Mouse (Mus musculus) fat pad, adult 2 months (tissue): ENCODE results near the gene Arnt2.

ENCODE experiments used
- DNase-seq: peaks from one replicate; pipeline ENCODE4 v3.0.0-alpha.2; 2011; ENCODE audit warnings: low read depth, low spot score; ENCODE audit errors: extremely low read depth

Gene Arnt2

DNA sequence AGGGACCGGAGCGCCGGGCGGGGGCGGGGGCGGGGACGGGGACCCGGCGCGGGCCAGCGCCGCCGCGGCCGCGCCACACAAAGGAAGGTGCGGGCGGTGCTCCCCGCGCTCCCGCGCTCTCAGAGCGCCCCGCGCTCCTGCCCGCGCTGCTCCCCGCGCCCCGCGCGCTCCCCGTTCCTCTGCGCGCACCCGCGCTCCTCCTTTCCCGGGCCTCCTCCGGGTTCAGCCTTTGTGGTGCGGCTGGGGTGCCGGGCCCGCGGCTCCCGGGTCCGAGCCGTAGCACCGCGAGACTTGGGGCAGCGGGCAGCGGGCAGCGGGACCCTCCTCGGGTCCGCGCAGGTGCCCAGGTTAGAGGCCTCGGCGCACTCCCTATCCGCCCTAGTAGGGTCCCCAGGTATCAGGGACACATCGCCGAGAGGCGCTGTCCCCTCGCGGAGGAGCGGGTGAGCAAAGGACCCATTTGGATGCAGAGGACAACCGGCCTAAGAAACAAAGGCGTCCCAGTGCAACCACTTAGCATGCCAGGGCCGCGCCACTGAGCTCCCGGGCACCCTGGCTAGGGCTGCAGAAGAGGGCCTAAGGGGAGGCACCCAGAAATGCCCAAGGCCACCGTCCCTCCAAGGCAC, at the start of gene Arnt2:
Gene Arnt2, minus strand, starts transcription at position 281 of the 626 bp plus-strand sequence.
- no peak for DNase-seq

DNA sequence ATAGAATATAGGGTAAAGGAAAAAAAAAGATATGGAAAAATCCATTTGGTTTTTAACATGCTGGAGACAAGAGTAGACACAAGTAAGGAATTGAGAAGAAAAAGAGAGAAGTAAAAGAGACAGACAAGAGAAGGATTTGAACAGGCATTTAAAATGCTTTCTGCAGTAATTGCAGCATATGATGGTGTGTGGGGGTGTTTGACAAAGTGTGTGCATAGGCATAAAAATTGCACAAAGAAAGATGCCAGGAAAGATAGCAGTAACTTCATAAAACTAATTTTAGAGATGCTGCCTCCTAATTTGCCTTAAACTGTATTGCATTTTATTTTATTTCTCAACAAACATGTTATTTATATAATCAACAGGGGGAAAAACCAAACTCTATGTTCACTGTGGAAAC, 41.7 kb upstream of the Arnt2 start:
- no peak for DNase-seq

DNA sequence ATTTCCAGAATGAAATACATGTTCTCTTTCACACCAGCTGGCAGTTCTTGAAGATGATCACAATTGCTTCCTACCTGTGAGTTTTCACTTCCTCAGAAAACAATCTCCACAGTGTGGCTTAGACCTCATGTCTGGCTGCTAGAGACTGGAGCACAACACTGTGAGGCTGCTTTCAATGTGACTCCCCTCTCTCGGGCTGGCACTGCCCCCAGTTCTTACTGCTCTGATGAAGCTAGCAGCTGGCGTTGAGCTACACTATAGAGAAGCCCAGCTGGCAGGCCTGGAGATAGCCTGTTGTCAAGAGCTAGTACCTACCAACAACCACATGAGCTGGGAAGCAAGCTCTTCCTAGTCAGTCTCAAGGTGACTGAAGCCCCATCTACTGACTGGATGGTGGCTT, 39.1 kb upstream of the Arnt2 start:
- no peak for DNase-seq

- DNase-seq, result no peak
These were observed 38.5 kb upstream of the Arnt2 start for GRCm38 (mm10) chr7:84448512-84448911.

- DNase-seq, result no peak
These were observed 37.9 kb upstream of the Arnt2 start for GRCm38 (mm10) chr7:84447740-84448435.

GRCm38 (mm10) chr7:84447060-84447459, 37.1 kb upstream of the Arnt2 start:
- no peak for DNase-seq

DNA sequence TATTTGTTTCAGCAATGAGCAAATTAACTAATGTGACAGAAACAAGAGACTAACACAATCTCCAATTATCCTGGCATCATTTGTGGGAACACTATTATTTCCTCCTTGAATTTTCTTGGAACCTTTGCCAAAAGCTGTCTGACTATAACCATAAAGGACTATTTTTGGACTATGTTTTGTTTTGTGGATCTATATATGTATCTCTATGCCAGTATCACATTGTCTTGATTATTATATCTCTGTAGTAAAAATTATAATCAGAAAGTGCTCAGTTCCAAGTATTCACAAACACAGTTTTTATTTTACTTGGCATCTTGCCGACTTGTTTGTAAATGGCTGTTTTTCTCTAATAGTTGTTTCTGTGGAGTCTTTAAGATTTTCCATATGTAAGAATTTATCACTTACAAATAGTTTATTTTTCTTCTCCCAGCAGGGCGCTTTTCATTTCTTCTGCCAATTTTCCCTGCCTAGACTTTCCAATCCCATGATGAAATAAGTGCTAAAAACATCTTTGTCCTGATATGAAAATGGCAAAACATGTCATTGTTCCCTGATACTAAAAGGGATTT, 32.5 kb upstream of the Arnt2 start:
- no peak for DNase-seq

DNA sequence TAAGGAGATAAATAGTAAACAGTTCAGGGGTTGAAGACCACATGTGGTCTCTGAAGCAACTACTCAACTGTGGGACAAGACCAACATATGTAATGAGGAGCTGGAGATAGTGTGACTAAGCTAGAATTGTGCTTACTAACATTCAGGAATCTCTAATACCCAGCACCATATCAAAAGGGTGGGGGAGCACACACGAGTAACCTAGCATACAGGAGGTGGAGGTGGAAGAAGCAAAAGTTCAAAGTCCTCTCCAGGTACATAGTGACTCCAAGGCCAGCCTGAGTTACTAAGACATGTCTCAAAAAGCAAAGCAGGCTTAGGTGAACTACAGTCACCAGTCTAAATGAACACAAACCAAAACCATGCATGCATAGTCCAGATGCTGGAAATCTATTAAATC, 29.6 kb upstream of the Arnt2 start:
- no peak for DNase-seq

DNA sequence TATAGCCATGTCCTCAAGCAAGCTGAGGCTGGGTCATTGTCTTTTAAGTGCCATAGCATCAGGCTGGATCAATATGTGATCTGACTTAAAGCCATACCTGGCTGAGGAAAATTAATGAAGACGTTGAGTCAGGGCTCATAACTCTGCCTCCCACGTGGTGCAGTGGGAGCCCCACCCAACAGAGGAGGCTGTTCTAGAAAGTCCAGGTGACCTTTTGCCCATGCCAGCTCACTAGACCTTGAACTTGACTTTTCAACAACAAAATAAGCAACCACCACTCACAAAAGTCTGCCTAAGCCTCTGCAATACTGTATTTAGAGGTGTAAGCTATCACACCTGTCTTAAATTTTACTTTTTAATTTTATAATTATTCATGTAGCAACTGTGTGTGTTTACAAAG, 24.9 kb upstream of the Arnt2 start:
- no peak for DNase-seq

DNA sequence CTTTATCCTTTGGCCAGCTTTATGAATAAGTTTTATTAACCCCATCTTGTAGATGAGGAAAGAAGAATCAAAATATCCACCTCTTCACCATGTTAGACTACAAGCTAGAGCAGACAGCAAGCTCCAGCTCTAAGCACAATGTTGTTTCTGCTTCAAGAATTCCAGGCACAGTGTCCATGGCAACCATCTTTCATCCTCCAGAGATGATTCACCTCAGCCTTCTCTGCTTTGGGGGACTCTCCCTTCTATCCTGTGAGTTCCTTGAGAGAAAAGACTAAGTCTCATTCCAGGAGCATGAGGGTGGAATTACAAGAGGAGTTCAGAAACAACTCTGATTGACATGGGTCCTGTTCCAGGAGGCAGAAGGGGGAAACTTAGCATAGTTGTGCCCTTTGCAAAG, 22.2 kb upstream of the Arnt2 start:
- no peak for DNase-seq

- no peak for DNase-seq
These were observed 17.2 kb upstream of the Arnt2 start for GRCm38 (mm10) chr7:84427221-84427620.

DNA sequence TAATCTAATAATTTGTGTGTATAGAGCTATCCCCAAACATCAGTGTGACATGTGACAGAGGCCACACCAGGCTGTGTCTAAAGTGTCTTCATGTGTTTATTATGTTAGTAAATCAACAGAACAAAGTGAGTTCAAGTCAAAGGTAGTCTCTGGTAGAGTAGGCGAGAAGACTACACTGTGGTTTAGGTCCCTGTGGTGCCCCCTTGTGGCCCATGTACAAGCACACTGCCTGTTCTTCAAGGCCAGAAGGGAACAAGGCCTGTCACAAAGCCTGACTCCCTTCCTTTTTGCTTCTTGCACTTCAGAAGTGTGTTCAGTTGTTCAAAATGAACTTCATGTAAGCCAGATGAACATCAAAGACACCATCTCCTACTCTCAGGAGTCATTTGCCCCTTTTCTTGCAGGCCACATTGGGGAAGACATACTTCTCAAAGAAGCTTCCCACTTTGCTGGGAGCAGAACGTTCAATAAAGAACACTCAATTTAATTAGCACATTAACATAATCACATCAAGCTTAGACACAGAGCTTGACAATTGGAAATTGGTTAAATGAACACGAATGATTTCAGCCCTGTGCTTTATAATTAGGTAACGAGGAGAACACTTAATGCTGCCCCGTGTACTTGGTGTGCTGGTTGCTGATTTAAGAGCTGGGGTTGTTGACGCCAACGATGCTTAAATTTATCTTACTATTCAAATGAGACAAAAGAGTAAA, 14.9 kb upstream of the Arnt2 start:
- DNase-seq, result no peak

GRCm38 (mm10) chr7:84421753-84422152, 11.8 kb upstream of the Arnt2 start:
- no peak for DNase-seq

DNA sequence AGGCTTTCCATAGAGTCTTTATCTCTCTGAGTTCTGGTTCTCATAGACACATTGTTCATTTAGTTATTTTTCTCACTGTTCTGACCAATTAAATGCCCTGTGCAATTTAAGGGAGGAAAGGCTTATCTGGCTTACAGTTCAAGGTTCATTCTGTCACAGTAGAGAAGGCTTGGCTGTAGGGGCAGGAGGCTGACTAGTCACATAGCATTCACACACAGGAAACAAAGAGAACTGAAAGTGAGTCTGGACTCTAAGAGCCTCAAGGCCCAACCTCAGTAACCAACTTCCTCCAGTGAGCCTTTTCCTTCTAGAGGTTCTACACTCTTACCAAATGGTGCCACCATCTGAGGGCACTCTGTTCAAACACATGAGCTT, 11.3 kb upstream of the Arnt2 start:
- no peak for DNase-seq

- DNase-seq, result peak; percentile 18
These were observed 10.8 kb upstream of the Arnt2 start for GRCm38 (mm10) chr7:84420581-84421290.

DNA sequence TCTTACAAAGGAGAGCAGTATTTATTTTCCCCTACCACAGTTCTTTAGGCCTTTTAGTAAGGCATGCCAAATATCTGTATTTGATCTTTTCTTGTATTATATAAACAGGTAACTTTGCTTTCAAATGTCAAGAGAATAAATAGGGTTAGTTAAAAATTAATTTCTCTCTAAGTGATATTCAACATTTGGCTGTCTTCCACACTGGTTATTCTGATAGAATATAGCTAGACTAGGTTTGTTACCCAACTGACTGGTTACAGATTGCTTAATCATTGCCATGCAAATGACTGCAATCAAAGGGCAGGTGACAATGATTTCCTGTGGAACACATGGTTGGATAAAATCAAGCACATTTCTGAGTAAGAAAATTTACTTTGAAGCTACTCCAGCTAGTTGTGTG, 7.5 kb upstream of the Arnt2 start:
- DNase-seq, result no peak

DNA sequence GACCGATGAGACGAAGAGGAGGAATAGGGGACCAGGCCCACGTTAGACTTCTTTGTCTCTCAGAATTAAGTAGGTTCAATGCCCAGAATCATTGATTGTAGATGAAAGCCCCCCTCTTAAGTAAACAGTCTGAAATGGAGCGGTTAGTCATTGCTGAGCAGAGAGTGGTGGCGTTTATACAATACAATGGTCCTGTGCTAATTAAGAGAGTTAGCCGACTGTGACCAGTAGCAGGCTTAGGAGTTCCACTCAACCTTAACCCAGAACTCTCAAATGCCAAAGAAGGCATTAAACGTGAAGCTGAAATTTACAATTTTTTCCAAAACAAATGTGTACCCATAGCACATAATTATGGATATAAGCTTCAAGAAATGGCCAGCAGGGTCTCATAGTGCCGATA, 2.6 kb upstream of the Arnt2 start:
- no peak for DNase-seq

GRCm38 (mm10) chr7:84409241-84409895, 608 bp downstream of the Arnt2 start:
- DNase-seq, result peak; percentile 33

- DNase-seq, result no peak
These were observed 1.7 kb downstream of the Arnt2 start for GRCm38 (mm10) chr7:84408282-84408681.

- DNase-seq, result no peak
These were observed 6.6 kb downstream of the Arnt2 start for GRCm38 (mm10) chr7:84403371-84403770.
